Mouse (Mus musculus): Measurements from ENCODE around the gene Gadl1. TPM values are rescaled to one million over a fixed set of nuclear protein-coding genes. Genes with fewer than 3 reads are reported as not detected.
"Not testable (repeated sequence)": the region's sequence is repeated elsewhere in the genome, so short reads cannot be mapped to it uniquely, and the experiment has no call there.

Gadl1 gene
- total RNA-seq, 2 experiments from 2014 or later, result 3.0 to 11.2 TPM

DNA sequence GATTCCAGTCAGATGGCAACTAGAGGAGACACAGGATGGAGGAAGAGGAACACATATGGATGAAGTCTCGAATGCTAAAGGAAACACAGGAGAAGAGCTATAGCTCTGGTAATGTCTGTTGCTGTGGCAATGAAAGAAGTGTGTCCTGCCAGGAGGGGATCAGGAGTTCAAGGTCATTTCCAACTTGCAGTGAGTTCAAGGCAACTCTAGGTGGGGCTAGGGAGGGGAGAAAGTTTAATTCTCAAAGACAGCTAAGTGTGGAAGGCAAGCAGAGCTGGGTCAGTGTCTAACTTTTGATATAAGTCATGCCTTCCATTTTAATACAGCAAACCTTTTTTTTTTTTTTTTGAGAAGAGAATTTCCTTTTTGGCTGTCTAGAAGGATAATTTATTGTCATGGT, 140.7 kb downstream of the Gadl1 start:
- intact Hi-C loops (cut with DNase I), result no loop called here
- TF ChIP-seq CTCF (IDR thresholded peaks at IDR 0.05), result no peak
- H3K27ac ChIP-seq, result no peak overlapping the region

DNA sequence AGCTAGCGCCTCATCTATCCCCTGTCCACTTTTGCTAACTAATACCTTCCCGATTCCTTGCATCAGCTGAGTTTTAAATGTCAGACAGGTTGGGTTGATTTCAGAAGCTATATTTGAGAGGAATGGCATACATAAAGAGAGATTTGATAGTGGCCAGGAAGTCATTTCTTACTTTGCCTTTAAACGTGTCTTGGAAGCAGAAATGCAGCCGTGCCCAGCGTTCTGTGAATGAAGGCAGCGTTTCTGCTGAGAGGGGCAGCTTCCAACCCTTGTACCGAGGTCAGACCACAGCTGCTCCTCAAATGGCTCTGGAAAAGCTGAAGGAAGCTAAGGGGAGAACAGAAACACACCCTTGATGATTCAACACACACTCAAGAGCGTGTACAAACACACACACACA, 144.7 kb downstream of the Gadl1 start:
- TF ChIP-seq CTCF (IDR thresholded peaks at IDR 0.05), result no peak
- DNase-seq, result peak; percentile 57
- H3K4me3 ChIP-seq, result no peak overlapping the region

More for the DNA sequence above, 140.7 kb downstream of the Gadl1 start:
- H3K4me3 ChIP-seq, result no peak overlapping the region
- no peak for DNase-seq

DNA sequence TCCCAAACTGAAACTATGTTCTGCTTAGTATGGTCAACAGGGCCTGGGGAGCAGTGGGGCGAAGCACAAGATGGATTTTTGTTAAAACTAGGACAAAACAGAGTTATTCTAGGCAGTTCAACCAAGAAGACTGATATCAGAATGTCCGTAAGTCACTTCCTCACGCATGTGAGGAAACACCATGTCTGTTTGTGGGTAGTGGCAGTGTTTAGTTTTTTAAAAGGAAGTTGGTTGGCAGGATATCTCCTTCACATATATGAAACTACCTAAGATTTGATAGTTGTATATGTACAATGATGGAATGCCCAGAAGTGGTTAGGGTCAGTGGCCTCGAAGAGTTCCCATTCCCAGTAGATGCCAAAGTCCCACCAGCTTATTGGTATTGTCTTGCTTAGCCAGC, 149.2 kb downstream of the Gadl1 start:
- DNase-seq, result no peak
- intact Hi-C loops (cut with DNase I), result no loop called here
- Histone ChIP-seq H3K4me3 (no peak overlapping the region), H3K27ac (no peak overlapping the region)
- no peak for TF ChIP-seq CTCF (IDR thresholded peaks at IDR 0.05)

More for the DNA sequence above, 144.7 kb downstream of the Gadl1 start:
- intact Hi-C loops (cut with DNase I), result no loop called here
- H3K27ac ChIP-seq, result peak overlapping the region; percentile 56

- no peak overlapping the region for H3K27ac ChIP-seq
- intact Hi-C loops (cut with DNase I), result no loop called here
- H3K4me3 ChIP-seq, result no peak overlapping the region
- peak; percentile 37; the same call in 1 of the 2 replicates for TF ChIP-seq CTCF (IDR thresholded peaks at IDR 0.05)
- DNase-seq, result no peak
Measured at GRCm38 (mm10) chr9:116059156-116059555, 149.9 kb downstream of the Gadl1 start.

DNA sequence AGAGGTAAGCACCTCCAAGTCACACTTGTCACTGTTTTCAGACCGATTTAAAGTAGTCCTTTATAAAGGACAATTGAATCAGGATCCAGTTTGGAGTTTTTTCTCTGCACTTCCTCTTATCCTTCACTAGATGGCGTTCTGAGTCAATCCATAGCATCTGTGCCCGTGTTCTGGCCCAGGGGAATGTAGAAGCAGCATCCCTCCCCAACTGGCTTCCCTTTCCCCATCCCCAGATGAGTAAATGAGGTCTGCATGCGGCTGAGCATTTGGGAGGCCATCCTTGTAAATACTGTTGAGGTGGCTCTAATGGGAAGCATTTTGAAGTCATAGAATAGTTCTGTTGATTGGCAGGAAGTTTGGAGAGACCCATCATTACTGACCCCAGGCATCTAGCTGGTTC, 151.4 kb downstream of the Gadl1 start:
- peak; percentile 87 for TF ChIP-seq CTCF (IDR thresholded peaks at IDR 0.05)
- Histone ChIP-seq H3K27ac (no peak overlapping the region), H3K4me3 (no peak overlapping the region)
- intact Hi-C loops (cut with DNase I), result loop anchor here (2.0 kb wide), 1 partner anchor 324 kb away; no protein-coding TSS in a partner anchor
- DNase-seq, result peak; percentile 24

- intact Hi-C loops (cut with DNase I), result no loop called here
- no peak for DNase-seq
- H3K4me3 ChIP-seq, result no peak overlapping the region
- H3K27ac ChIP-seq, result no peak overlapping the region
- TF ChIP-seq CTCF (IDR thresholded peaks at IDR 0.05), result no peak
Measured at GRCm38 (mm10) chr9:116064774-116065173, 155.5 kb downstream of the Gadl1 start.

- H3K4me3 ChIP-seq; H3K27ac ChIP-seq; intact Hi-C loops (cut with DNase I); DNase-seq: not testable (repeated sequence)
Measured at GRCm38 (mm10) chr9:116071561-116071960, 162.3 kb downstream of the Gadl1 start.

DNA sequence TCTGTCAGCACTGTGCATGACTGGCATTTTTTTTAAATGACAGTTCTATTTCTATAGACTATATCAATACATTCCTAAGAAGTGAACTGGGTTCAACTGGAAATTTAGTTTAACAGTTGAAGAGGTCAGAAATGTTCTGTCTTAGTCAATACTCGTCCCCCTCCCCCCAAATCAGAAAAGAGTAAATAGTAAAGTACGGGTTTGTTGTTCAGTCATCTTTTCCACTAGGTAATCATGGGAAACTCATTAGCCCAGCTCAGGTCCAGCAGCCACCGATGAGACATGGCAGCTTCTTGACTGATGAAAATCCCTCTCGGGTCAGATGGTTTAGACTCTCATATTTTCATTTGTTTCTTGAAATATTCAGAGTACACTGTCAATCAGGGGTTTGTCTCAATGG, 166.9 kb downstream of the Gadl1 start:
- no peak for TF ChIP-seq CTCF (IDR thresholded peaks at IDR 0.05)
- intact Hi-C loops (cut with DNase I), result no loop called here
- no peak overlapping the region for H3K4me3 ChIP-seq

DNA sequence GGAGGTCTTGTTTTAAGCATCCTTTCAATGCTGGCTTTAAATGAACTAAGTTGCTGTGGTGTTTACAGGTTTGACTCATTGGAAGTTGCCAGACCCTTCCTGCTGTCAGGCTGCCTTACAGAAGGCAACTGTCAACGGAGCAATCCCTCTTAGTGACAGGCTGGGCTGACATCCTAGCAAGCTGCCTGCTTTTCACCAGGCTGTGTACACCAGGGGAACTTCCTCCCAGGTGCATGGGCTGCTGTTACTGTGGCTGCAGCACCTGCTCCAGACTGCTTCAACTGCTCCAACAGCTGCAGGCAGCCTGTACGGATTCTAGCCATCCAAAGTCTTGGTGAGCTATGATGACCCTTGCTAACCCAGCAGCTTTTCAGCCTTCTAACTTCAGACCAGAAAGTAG, 167.7 kb downstream of the Gadl1 start:
- no peak for TF ChIP-seq CTCF (IDR thresholded peaks at IDR 0.05)
- no peak for DNase-seq
- H3K4me3 ChIP-seq, result no peak overlapping the region
- H3K27ac ChIP-seq, result no peak overlapping the region
- intact Hi-C loops (cut with DNase I), result no loop called here

More for the DNA sequence above, 166.9 kb downstream of the Gadl1 start:
- no peak for DNase-seq
- no peak overlapping the region for H3K27ac ChIP-seq

DNA sequence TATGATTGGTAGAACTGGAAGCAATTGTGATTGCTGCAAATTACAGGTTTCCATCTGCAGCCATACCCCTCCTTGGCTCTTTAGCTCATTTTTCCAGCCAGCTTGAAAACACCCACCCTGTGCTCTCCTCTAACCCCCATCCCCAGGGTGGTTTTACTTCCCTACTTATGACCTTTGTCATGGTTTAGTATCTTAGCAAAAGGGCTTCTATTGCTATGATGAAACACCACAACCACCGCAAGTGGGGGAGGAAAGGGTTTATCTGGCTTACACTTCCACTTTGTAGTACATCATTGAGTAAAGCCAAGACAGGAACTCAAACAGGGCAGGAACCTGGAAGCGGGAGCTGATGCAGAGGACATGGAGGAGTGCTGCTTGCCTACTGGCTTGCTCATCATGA, 168.2 kb downstream of the Gadl1 start:
- H3K27ac ChIP-seq, result no peak overlapping the region
- no peak for DNase-seq
- TF ChIP-seq CTCF (IDR thresholded peaks at IDR 0.05), result no peak
- intact Hi-C loops (cut with DNase I), result no loop called here
- H3K4me3 ChIP-seq, result no peak overlapping the region

GRCm38 (mm10) chr9:116081781-116082180, 172.5 kb downstream of the Gadl1 start:
- no peak for TF ChIP-seq CTCF (IDR thresholded peaks at IDR 0.05)
- intact Hi-C loops (cut with DNase I), result no loop called here
- DNase-seq, result no peak

DNA sequence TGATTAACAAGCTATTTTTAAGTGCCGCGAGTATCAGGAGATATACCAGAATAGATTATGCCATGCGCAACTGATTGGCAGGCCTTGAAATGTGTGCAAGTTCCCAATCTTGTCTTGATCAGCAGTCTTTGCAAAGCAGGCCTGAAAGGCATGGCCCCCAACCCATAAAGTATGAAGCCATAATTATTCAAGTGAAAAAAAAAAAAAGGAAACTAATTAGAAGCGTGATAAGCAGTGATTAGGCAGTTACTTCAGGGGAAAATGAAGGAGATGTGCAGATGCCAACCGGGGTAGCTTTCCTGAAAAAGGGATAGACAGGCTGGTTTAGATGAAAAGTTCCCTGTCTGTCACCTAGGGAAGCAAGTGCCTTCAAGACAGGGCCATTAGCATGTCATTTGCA, 174.0 kb downstream of the Gadl1 start:
- H3K27ac ChIP-seq, result no peak overlapping the region
- no peak overlapping the region for H3K4me3 ChIP-seq
- no peak for DNase-seq
- TF ChIP-seq CTCF (IDR thresholded peaks at IDR 0.05), result no peak
- intact Hi-C loops (cut with DNase I), result no loop called here

More at GRCm38 (mm10) chr9:116081781-116082180, 172.5 kb downstream of the Gadl1 start:
- Histone ChIP-seq H3K4me3 (no peak overlapping the region), H3K27ac (no peak overlapping the region)

- intact Hi-C loops (cut with DNase I), result no loop called here
- TF ChIP-seq CTCF (IDR thresholded peaks at IDR 0.05), result no peak
Measured at GRCm38 (mm10) chr9:116083726-116084323, 174.6 kb downstream of the Gadl1 start.

DNA sequence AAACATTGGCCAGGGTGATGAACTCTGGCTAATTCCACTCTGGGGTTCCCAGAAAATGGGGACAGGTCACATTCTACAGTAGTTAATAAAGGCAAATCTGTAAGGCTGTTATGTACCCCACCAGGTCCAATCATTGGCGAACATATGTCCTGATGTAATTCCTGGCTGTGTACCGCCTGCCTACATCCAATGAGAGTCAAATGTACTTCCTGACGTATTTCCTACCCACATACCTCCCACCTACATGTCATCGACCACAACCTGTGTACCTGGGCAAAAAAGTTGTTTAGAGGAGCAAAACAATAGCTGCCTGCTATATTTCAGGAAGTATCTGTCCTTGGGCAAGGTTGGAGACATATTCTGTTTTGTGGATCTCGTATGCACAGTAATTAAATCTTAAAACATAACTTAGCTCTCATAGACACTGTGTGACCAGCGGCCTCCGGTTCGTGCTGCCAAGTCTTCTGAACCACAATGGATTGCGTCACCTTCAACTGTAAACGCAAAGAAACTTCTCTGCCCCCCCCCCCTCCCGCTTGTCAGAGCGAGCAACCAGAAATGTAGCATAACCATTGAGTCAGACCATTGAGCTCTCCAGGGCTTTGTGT, 175.2 kb downstream of the Gadl1 start:
- TF ChIP-seq CTCF (IDR thresholded peaks at IDR 0.05), result no peak
- no peak overlapping the region for H3K27ac ChIP-seq
- no peak overlapping the region for H3K4me3 ChIP-seq
- intact Hi-C loops (cut with DNase I), result no loop called here
- no peak for DNase-seq

More at GRCm38 (mm10) chr9:116083726-116084323, 174.6 kb downstream of the Gadl1 start:
- H3K27ac ChIP-seq, result no peak overlapping the region
- no peak for DNase-seq
- no peak overlapping the region for H3K4me3 ChIP-seq

All from gastrocnemius, adult 2 months (tissue).